8 mouse cellular contexts compared by ENCODE assay signal in the genomic region with DNA sequence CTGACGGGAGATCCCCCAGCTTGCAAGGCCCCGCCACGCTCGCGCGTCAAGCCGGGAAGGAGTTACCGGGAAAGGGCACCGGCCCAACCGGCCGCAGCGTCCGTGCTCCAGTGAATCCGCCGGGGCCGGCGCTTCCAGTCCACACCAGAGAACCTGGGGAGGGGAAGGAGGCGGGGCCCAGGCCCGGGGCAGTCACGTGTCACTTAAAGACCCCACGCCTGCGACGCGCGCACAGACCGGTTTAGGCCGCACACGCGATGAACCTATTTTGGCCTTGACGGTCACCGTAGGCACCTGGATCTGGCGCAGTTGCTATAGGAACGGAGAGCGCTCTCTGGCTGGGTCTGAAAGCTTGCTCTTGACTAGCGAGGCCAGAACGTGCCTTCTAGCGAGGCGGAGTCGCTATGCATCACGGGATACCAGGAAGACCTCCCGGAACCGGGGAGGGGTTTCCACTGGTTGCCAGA. TPM values are rescaled to one million over a fixed set of nuclear protein-coding genes. Genes with fewer than 3 reads are reported as not detected.
DNase-seq lines count a peak whose midpoint lies in the region; ATAC-seq lines count a peak whose summit lies in the region.

A gene (minus strand): TSS at position 408 of the 467 bp plus-strand sequence.

- no peaks in the 10 kb centered on the region for H3K27me3 ChIP-seq in lung, embryonic 16.5 days (ENCODE audit: control insufficient read depth, insufficient read depth, low read depth, low read length)

- peak within 1 kb of the TSS; percentile 88 for H3K4me2 ChIP-seq in lung, embryonic 16.5 days (ENCODE audit: low read depth, low read length)

- H3K9ac ChIP-seq in lung, embryonic 16.5 days (ENCODE audit: low read length) = peak within 1 kb of the TSS; percentile 97

- DNase-seq in MEL-GATA-1-ER (ENCODE audit: extremely low read depth, low read depth) = peak; percentile 100
- peak; percentile 96 for DNase-seq in cerebellum, adult 8-10 months
- peak; percentile 99 for DNase-seq in forelimb bud, embryonic 11.5 days (ENCODE audit: low read depth, low spot score)
- DNase-seq in layer of hippocampus, adult 9-10 months (ENCODE audit: low spot score) = peak; percentile 93
- peak; percentile 86 for DNase-seq in ovary, postnatal 10 days (ENCODE audit: low spot score)
- peak; percentile 93 to 95 for DNase-seq in thymus, postnatal 10 days (ENCODE audit: low spot score in 2 of 2)

- H3K36me3 ChIP-seq in lung, embryonic 16.5 days (ENCODE audit: control insufficient read depth, insufficient read depth, low read length) = no peaks in the 10 kb centered on the region

- peak within 1 kb of the TSS; percentile 70 for H3K27ac ChIP-seq in lung, embryonic 16.5 days (ENCODE audit: low read length)

- H3K4me3 ChIP-seq in lung, embryonic 16.5 days (ENCODE audit: low read length) = peak within 1 kb of the TSS; percentile 90

- WGBS in lung, embryonic 16.5 days = 0% methylated on average over 36 of the region's 42 CpGs

- H3K9me3 ChIP-seq in lung, embryonic 16.5 days (ENCODE audit: control insufficient read depth, low read length) = no peaks in the 10 kb centered on the region

- peak; percentile 80 to 86 for ATAC-seq in hematopoietic stem cell, adult 5-6 weeks (replicated peaks in 1 of 2; ENCODE audit: insufficient read depth in 1 of 2, low FRiP score in 2 of 2, low TSS enrichment in 1 of 2, low read depth in 1 of 2, poor library complexity in 2 of 2, severe bottlenecking in 2 of 2)
- ATAC-seq in lung, embryonic 16.5 days (ENCODE audit: low read depth) = peak; percentile 86

- H3K4me1 ChIP-seq in lung, embryonic 16.5 days (replicated peaks; ENCODE audit: control insufficient read depth, insufficient read depth, low read length) = peaks cover 25% of the 10 kb centered on the region

RNA-seq across cellular contexts. Expression of the gene that starts here (rescaled TPM):
- 6.3 and 10.3 TPM in 2 replicates for total RNA-seq in hematopoietic stem cell, adult 5-6 weeks (2017)
- 4.3 and 4.7 TPM in 2 replicates for polyA plus RNA-seq in lung, embryonic 16.5 days (2015; fragmentation: Nextera tagmentation; extraction: Ambion mirVana)

Comparison
In these comparisons a context has a peak if more than half of its experiments do, and no peak if none do; other contexts are left out.
1. Peak in every context shown above with its lines: DNase-seq, ATAC-seq, H3K4me3 ChIP-seq and H3K27ac ChIP-seq.